Mouse (Mus musculus) CD4-positive helper T cell, adult 2 months (primary cell): ENCODE data around the gene Bri3.

Experiments
- DNase-seq: peaks from one replicate; pipeline ENCODE4 v3.0.0-alpha.2; 2012; ENCODE audit warnings: low read depth, missing footprints, low spot score

Gene Bri3

DNA sequence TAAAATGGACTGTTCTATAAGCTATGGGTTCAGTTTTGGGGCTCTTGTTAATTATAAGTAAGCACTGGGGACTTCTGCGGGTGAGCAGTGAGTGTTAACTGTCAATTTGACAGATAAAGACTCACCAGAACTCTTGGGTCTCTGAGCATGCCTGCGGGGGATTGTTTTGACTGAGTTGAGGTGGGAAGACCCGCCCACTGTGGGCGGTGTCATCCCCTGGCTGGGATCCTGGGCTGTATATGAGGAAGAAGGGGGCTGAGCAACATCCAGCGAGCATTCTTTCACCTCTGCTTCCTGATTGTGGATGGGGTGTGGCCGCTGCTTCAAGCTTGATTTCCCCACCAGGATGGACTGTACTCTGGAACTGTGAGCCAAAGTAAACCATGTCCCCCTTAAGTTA, 10.0 kb upstream of the Bri3 start:
- DNase-seq = no peak

DNA sequence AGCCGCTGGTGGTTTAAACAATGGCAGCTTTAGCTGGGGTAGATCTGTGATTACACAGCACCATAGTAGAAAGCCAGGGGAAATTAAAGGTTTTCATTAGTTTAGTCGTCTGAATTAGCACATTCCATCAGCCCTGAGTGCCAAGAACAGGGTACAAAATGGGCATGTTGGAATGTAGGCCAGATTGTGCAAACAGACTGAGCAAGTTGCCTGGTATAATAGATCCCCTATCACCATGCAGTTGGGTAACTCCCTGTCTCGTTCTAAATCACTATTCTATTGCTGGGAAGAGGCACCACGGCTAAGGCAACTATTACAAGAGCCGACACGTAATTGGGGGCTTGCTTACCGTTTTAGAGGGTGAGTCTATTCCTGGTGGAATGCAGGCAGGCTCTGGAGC, 9.5 kb upstream of the Bri3 start:
- no peak for DNase-seq

- no peak for DNase-seq
Measured at GRCm38 (mm10) chr5:144238969-144239368, 5.3 kb upstream of the Bri3 start.

DNA sequence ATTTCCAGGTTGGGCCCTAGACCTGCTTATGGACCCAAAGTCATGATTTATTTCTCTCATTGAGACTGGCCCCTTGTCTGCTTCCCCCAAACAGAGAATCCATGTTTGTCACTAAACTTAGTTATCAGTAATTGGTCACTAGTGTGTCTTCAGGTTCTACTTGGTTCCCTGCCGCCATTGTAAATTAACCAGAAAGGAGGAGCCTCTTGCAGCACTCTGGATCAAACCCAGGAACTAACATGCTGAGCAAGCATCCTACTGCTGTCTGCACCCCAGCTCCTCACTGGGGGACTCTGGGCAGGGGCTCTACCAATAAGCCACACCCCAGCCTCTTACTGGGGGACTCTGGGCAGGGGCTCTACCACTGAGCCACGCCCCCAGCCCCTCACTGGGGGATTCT, 1.4 kb downstream of the Bri3 start:
- no peak for DNase-seq

DNA sequence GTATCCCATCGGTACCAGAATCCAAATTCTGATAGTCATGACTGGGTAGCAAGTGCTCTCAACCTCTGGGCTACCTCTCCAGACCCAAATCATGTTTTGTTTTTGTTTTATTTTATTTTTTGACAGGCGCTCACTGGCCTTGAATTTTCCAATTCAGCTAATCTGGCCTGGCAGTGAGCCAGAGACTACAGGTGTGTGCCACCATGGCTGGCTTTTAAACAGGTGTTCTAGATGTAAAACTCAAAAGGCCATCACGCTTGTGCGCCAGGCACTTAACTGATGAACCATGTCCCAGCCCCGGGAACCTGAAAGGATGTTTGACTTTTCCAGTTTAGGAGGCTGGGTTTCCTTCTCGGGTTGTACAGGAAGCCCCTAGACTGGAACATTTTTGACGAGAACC, 2.4 kb downstream of the Bri3 start:
- DNase-seq = no peak

DNA sequence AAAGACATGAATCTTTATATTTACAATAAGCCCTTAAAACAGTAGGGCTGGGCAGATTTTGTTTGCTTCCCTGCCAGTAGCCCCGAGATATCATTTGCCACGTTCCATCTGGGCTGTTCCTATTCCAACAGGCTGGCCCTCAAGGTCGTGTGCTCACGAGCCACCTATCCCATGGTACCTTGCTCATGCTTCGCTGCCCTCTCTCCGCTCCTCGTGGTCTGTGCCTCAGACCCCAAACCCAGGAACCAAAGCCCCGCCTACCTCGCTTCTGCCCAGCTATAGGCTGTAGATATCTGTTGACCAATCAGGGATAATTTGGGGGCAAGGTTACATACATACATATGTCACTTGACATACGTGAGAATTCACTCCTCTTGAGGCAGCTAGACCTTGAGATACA, 3.1 kb downstream of the Bri3 start:
- no peak for DNase-seq

GRCm38 (mm10) chr5:144247906-144248585, 3.8 kb downstream of the Bri3 start:
- no peak for DNase-seq

DNA sequence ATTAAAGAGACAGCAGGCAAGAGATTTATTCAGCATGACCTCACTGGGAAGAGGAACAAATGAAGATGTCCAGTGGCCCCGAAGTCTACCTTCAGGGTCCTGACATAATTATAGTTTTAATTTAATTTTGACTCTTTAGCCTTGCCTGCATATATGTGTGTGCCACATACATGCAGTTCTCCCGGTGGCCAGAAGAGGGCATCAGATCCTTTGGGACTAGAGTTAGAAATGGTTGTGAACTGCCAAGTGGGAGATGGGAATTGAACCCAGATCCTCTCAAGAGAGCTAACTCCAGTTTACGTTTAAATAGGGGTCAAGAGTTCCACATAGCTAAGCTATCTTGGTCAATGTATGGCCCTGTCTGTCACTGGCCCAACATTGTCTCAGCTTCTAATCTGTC, 5.6 kb downstream of the Bri3 start:
- DNase-seq = no peak

DNA sequence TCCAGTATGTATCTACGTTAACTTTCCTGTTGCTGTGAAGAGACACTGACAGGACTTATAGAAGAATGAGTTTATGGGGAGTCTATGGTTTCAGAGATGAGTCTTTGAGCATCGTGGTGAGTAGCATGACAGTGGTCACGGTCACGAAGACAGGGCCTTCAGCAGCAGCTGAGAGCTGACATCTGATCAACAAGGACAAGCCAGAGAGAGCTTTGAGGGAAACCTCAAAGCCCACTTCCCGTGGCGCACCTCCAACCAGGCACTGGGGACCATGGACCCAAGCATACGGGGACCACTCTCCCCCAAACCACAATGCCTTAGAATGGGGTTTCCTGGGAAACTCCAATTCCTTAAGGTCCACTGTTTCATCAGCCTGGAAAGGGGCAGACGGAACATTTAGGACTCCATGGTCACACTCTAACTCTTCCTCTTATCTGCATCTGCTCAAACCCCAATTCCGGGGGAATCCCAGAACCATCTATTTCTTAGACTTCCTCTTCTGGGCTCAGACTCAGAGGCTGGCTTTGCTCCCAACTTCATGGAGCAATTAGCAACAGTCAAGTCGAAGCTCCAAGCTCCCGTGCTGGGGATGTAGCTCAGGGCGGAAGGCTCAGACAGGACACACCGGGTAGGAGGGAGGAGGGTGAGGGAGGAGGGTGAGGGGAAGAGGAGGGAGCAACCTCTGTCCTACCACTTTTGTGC, 7.8 kb downstream of the Bri3 start:
- peak; percentile 37 for DNase-seq

DNA sequence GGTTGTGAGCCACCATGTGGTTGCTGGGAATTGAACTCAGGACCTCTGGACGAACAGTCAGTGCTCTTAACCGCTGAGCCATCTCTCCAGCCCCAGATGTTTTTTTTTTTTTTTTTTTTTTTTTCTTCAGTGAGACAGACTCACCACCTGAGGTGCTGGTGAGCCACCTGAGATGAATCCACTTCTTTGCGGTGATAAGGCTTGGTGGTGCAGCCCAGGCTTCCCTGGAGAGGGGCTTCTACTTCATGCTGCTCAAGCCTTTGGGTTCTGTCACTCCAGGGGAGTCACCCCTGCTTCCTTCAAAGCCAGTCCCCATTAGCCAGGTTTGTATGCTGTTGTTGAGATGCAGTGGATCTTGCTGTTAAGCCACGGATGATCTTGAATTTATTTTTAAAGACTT, 9.0 kb downstream of the Bri3 start:
- peak; percentile 50 for DNase-seq

- DNase-seq = peak; percentile 77
Measured at GRCm38 (mm10) chr5:144254122-144254810, 10.0 kb downstream of the Bri3 start.

- DNase-seq = peak; percentile 92
Measured at GRCm38 (mm10) chr5:144254811-144255631, 10.8 kb downstream of the Bri3 start.

GRCm38 (mm10) chr5:144255632-144256540, 11.6 kb downstream of the Bri3 start:
- peak; percentile 66 for DNase-seq

DNA sequence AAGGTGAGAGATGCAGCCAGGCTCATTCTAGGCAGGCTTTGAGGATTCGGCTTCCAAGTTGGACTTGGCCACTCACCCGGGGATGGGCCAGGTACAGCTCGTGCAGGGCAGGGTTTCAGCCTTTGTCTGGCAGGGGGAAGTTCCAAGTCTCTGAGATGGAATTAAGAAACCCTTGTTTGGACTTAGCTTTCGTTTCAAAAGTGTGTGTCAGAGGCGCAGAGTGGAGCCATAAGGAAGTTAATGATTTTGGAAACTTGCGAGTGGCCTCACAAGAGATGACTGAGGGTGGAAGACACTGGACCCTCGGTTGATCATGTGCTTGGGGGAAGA, 12.3 kb downstream of the Bri3 start:
- no peak for DNase-seq

DNA sequence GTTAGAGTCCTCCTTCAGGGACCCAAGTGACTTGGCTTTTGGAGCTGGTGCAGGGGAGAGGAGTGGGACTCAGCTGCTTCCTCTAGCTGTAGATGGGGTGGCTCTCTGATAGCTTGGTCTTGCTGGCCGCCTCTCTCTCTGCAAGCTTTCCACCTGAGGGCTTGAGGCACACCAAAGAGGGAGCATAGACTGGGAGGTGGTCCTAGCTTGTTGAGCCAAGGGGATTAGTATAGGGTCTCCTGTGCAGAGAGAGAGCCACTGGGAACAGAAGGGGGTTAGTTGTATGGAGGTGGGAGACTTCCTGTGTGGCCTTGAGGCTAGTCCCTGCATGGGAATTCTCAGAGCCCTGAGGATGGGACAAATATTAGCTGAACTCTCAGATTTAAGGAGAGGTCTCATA, 12.7 kb downstream of the Bri3 start:
- DNase-seq = no peak

DNA sequence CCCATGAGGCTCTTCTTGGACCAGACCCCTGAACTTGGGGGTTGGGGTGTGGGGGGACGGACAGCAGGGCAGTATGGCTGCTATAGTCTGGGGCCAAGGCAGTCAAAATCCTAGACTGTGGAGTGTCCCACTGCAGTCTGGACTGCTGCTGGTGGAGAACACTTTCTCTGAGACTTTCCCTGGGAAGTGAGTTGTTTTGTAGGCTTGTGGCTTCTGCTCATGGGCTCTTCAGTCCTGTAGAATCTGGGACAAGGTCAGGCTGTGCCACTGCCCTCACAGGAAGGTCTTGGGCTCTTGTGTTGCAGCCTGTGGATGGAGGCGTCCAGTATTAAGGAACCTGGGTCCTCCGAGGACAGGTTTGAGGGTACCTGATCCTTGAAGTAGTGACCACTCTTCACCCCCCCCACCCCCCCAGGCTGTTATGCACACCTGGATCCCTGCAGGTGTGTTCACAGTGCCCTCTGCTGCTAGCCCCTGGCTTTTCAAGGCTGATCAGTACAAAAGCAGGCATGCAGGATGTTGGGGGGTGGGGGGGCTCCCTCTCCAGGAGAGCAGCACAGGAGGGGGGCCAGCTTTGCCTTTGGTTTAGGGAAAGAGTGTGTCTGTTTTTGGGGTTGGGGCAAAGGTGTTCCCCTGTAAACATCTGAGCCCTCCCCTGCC, 13.3 kb downstream of the Bri3 start:
- DNase-seq = no peak

DNA sequence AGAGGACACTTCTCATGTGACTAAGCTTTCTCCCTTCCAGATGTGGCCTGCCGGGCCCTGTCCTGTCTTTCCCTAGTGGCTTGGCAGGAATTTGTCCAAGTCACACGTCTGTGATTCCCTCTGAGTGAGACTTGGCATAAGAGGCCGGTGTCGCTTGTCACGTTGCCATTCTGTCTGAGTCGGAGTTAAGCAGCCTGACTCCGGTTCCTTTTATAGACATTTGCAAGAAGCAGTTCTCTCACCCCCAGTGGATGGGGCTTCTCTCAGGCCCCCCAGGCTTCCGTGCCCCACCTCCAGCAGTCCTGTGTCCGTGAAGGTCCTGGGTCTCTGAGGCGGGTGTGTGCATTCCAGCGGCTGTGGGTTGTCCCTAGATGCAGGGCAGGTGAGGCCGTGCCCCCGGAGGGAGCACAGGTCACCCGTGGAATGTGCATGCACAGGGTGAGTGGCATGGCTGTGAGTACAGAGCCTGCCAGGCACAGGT, 13.9 kb downstream of the Bri3 start:
- DNase-seq = no peak

DNA sequence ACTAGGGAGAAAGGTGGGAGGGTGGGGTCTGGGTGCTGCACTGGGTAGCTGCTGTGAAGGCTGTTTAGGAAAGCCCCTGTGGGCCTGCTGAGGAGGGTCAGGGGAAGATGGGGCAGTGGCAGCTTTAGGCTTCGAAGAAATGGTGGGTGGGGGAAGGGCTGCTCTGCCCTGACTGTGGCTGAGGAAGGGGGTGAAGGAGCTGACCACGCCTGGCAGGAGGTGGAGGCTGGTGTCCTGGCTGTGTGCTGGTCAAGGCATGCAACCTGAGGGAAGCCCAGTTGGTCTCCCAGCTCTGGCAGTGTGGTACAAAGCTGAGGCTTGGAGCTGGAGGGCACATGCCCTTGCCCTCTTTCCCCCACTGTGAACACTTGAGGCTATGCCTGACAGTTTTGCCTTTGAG, 14.4 kb downstream of the Bri3 start:
- no peak for DNase-seq

- DNase-seq = no peak
Measured at GRCm38 (mm10) chr5:144259228-144259627, 15.0 kb downstream of the Bri3 start.

DNA sequence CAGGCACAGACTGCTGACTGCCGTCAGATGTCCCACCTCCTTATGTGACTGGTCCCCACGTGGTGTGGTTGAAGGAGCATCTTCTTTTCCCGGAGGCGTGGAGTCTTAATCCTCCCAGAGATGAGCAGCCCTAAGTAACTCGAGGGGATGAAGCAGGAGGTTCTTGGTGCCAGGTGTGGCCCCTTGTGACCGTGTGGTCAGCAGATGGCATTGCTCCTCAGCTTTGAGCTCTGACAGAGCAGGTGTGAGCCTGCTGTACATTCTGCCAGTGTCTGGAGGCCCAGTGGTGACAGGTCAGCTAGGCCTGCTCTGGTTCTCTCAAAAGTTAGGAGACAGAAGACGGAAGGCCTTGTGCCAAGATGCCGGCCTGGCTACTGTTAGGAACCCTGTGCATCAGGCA, 16.2 kb downstream of the Bri3 start:
- DNase-seq = no peak
